Mouse (Mus musculus) megakaryocyte, embryonic 14.5 days (primary cell): ENCODE results near the gene Ifrd1.
"Not testable (repeated sequence)": the region's sequence is repeated elsewhere in the genome, so short reads cannot be mapped to it uniquely, and the experiment has no call there.

Experiments used
- FLI1 ChIP-seq: IDR thresholded peaks from 2 replicates; pipeline ENCODE4 v1.6.1; 2012; ENCODE audit warnings: low read length, inconsistent platforms, mixed read lengths
- GATA1 ChIP-seq: IDR thresholded peaks from 3 replicates; pipeline ENCODE4 v1.6.1; 2012; ENCODE audit warnings: mixed read lengths, low read length, inconsistent platforms, borderline replicate concordance

DNA sequence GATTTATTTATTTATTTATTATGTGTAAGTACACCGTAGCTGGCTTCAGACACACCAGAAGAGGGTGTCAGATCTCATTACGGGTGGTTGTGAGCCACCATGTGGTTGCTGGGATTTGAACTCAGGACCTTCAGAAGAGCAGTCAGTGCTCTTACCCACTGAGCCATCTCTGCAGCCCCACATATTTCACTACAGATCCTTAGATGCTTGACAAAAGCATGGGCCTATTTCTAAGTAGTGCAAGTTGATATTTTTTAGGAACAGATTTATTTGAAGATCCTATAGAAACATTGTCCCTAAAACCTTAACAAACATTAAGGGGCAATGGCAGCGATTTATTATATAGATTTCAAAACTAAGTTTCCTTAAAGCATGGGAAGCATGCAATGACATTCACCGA is 7.0 kb upstream of the Ifrd1 start:
- TF ChIP-seq GATA1, FLI1: not testable (repeated sequence)
